Mouse (Mus musculus) midbrain, embryonic 14.5 days (tissue): ENCODE measurements around the gene Trpm1. TPM values are rescaled to one million over a fixed set of nuclear protein-coding genes. Genes with fewer than 3 reads are reported as not detected.

Source experiments
- ATAC-seq: fragments of 200-750 bp; cut with Nextera tagmentation; 2 replicates; pipeline ENCODE4 v1.8.0; 2017; ENCODE audit warnings: moderate number of reproducible peaks, moderate library complexity; ENCODE audit not compliant: low FRiP score, low TSS enrichment
- DNase-seq: peaks from one replicate; pipeline ENCODE4 v3.0.0-alpha.2; 2015
- H3K27ac ChIP-seq: fragments of 300-500 bp; sonication (generic); replicated peaks from 2 replicates; pipeline ENCODE4 v1.5.1; 2014; ENCODE audit warnings: mild to moderate bottlenecking, low read depth, low read length, moderate library complexity
- H3K27me3 ChIP-seq: fragments of 300-500 bp; sonication (generic); 2 replicates; pipeline ENCODE4 v1.6.1; 2014; ENCODE audit warnings: low read length, control low read depth, mixed read lengths; ENCODE audit not compliant: control insufficient read depth, insufficient read depth
- H3K36me3 ChIP-seq: fragments of 300-500 bp; sonication (generic); 2 replicates; pipeline ENCODE4 v1.6.1; 2014; ENCODE audit warnings: low read length, control low read depth; ENCODE audit not compliant: control insufficient read depth, insufficient read depth
- H3K4me1 ChIP-seq: fragments of 300-500 bp; sonication (generic); 2 replicates; pipeline ENCODE4 v1.6.1; 2014; ENCODE audit warnings: mild to moderate bottlenecking, antibody characterized with exemption, low read length, control low read depth; ENCODE audit not compliant: control insufficient read depth, insufficient read depth
- H3K4me2 ChIP-seq: fragments of 300-500 bp; sonication (generic); 2 replicates; pipeline ENCODE4 v1.6.1; 2014; ENCODE audit warnings: mild to moderate bottlenecking, low read length, moderate library complexity
- H3K4me3 ChIP-seq: fragments of 300-500 bp; sonication (generic); replicated peaks from 2 replicates; pipeline ENCODE4 v1.5.1; 2014; ENCODE audit warnings: low read depth, low read length
- H3K9ac ChIP-seq: fragments of 300-500 bp; sonication (generic); replicated peaks from 2 replicates; pipeline ENCODE4 v1.6.1; 2014; ENCODE audit warnings: mild to moderate bottlenecking, low read length, moderate library complexity
- H3K9me3 ChIP-seq: fragments of 300-500 bp; sonication (generic); 2 replicates; pipeline ENCODE4 v1.6.1; 2016; ENCODE audit warnings: low read length, control low read depth, mixed read lengths; ENCODE audit not compliant: control insufficient read depth
- WGBS: fragments of 180-500 bp; shearing (Covaris S2); extraction: QIAGEN DNeasy Blood & Tissue Kit; methylation state at CpG from one replicate; pipeline ENCODE4 v1.1.7; 2014; 5-methylcytosine and 5-hydroxymethylcytosine counted together
- polyA plus RNA-seq: library from polyadenylated mRNA; unstranded; fragments of >200 nt; fragmentation: Nextera tagmentation; extraction: Ambion mirVana; gene quantifications from 2 replicates; pipeline ENCODE4 v1.2.1, GENCODE M21; 2014

Trpm1 gene
- polyA plus RNA-seq, 1 experiment from 2014 or later = 0.93 TPM

GRCm38 (mm10) chr7:64159612-64160591 lies 6.3 kb downstream of the Trpm1 start:
- ATAC-seq (no peak), DNase-seq (no peak)
- Histone ChIP-seq H3K27ac (no peak overlapping the region), H3K27me3 (no peaks in the 10 kb centered on the region), H3K9ac (no peak overlapping the region), H3K36me3 (no peaks in the 10 kb centered on the region), H3K4me2 (no peak overlapping the region), H3K9me3 (no peaks in the 10 kb centered on the region), H3K4me3 (no peak overlapping the region), H3K4me1 (peaks cover 11% of the 10 kb centered on the region; the same call in 1 of the 2 replicates)
- WGBS = 60% methylated on average over 7 of the region's 7 CpGs

- peaks cover 5% of the 10 kb centered on the region; the same call in 1 of the 2 replicates for H3K4me1 ChIP-seq
- no peaks in the 10 kb centered on the region for H3K9me3 ChIP-seq
- H3K4me3 ChIP-seq = no peak overlapping the region
- no peak overlapping the region for H3K9ac ChIP-seq
- no peak for ATAC-seq
- WGBS = 59% methylated on average over 10 of the region's 10 CpGs
- DNase-seq = no peak
- H3K36me3 ChIP-seq = no peaks in the 10 kb centered on the region
- H3K4me2 ChIP-seq = no peak overlapping the region
- H3K27ac ChIP-seq = no peak overlapping the region
- no peaks in the 10 kb centered on the region for H3K27me3 ChIP-seq
These were observed 7.3 kb downstream of the Trpm1 start for GRCm38 (mm10) chr7:64160737-64161470.

DNA sequence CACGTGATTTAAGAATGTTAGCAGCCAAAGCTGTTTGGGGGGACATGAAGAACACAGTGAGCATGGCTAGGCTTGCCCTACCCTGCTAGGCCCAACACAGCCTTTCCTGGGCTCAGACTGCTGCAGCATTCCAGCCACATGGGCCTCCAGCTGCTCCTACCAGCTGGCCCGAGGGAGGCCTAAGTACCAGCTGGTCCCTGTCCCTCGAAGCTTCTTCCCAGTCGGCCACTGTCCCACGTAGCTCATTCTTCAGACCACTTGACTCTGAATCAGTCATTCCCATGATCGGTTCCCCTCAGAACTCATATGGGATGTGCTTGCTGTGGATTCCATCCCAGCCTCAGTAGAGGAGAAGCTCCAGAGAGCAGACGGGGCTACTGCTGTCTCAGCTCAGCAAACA lies 8.4 kb downstream of the Trpm1 start:
- H3K27me3 ChIP-seq = no peaks in the 10 kb centered on the region
- H3K9me3 ChIP-seq = no peaks in the 10 kb centered on the region
- peaks cover 5% of the 10 kb centered on the region; the same call in 1 of the 2 replicates for H3K4me1 ChIP-seq
- H3K27ac ChIP-seq = no peak overlapping the region
- no peak overlapping the region for H3K9ac ChIP-seq
- H3K4me2 ChIP-seq = no peak overlapping the region
- H3K36me3 ChIP-seq = no peaks in the 10 kb centered on the region
- ATAC-seq (no peak), DNase-seq (no peak)
- no peak overlapping the region for H3K4me3 ChIP-seq
- WGBS = 57% methylated on average over 7 of the region's 7 CpGs

DNA sequence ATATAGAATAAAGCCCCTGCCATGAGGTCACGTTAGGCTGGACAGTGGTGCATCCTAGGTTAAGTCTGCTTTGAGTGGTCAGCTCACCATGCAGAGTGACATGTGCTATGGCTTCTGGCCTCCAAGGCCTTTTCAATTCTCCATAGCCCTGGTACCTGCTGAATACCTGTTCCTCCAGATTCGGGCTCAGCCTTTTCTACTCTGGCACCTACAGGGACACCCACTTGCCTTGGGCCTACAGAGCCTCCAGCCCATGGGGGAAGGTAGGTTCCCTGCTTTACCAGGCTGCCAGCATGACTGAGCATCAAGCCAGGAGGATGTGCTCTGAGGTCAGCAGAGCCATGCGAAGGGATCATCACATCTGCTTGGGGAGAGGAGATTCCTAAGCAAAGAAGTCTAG lies 9.5 kb downstream of the Trpm1 start:
- no peaks in the 10 kb centered on the region for H3K9me3 ChIP-seq
- no peaks in the 10 kb centered on the region for H3K36me3 ChIP-seq
- H3K4me1 ChIP-seq = peaks cover 5% of the 10 kb centered on the region; the same call in 1 of the 2 replicates
- no peaks in the 10 kb centered on the region for H3K27me3 ChIP-seq
- WGBS = 75% methylated on average over 3 of the region's 3 CpGs
- DNase-seq = no peak
- H3K9ac ChIP-seq = no peak overlapping the region
- H3K4me3 ChIP-seq = no peak overlapping the region
- no peak overlapping the region for H3K4me2 ChIP-seq
- H3K27ac ChIP-seq = no peak overlapping the region
- no peak for ATAC-seq

GRCm38 (mm10) chr7:64163890-64164289 lies 10.3 kb downstream of the Trpm1 start:
- peaks cover 5% of the 10 kb centered on the region; the same call in 1 of the 2 replicates for H3K4me1 ChIP-seq
- WGBS = 88% methylated on average over 1 of the region's 1 CpGs
- no peaks in the 10 kb centered on the region for H3K9me3 ChIP-seq
- no peak overlapping the region for H3K27ac ChIP-seq
- H3K4me3 ChIP-seq = no peak overlapping the region
- H3K9ac ChIP-seq = no peak overlapping the region
- DNase-seq (no peak), ATAC-seq (no peak)
- H3K4me2 ChIP-seq = no peak overlapping the region
- no peaks in the 10 kb centered on the region for H3K27me3 ChIP-seq
- no peaks in the 10 kb centered on the region for H3K36me3 ChIP-seq

GRCm38 (mm10) chr7:64164997-64165396 lies 11.4 kb downstream of the Trpm1 start:
- H3K27ac ChIP-seq = no peak overlapping the region
- no peak overlapping the region for H3K4me3 ChIP-seq
- 60% methylated on average over 3 of the region's 3 CpGs for WGBS
- H3K27me3 ChIP-seq = no peaks in the 10 kb centered on the region
- no peaks in the 10 kb centered on the region for H3K4me1 ChIP-seq
- peak; percentile 77 for DNase-seq
- ATAC-seq = peak; percentile 57; the same call in 1 of the 2 replicates
- H3K4me2 ChIP-seq = no peak overlapping the region
- H3K9ac ChIP-seq = no peak overlapping the region
- H3K9me3 ChIP-seq = no peaks in the 10 kb centered on the region
- no peaks in the 10 kb centered on the region for H3K36me3 ChIP-seq

DNA sequence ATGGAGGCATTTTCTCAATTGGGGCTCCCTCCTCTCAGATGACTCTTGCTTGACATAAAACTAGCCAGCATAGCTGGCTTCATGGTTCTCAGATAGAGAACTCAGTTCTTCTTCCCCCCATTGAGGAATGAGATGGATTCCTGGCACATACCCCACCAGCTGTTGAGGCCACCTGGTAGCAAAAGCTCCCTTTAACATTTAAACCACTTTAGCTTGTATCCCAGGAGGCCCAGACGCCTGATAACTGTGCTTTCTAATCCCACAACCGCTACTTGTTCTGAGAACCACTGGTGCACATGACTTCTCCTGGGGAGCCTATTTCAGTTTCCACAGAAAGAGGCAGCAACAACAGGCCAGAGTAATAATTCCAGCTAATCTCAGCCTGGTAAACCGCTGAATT lies 12.4 kb downstream of the Trpm1 start:
- Histone ChIP-seq H3K4me1 (no peaks in the 10 kb centered on the region), H3K4me3 (no peak overlapping the region), H3K9me3 (no peaks in the 10 kb centered on the region), H3K27me3 (no peaks in the 10 kb centered on the region), H3K4me2 (no peak overlapping the region), H3K36me3 (no peaks in the 10 kb centered on the region), H3K27ac (no peak overlapping the region), H3K9ac (no peak overlapping the region)
- WGBS = 52% methylated on average over 3 of the region's 3 CpGs
- no peak for ATAC-seq
- no peak for DNase-seq

DNA sequence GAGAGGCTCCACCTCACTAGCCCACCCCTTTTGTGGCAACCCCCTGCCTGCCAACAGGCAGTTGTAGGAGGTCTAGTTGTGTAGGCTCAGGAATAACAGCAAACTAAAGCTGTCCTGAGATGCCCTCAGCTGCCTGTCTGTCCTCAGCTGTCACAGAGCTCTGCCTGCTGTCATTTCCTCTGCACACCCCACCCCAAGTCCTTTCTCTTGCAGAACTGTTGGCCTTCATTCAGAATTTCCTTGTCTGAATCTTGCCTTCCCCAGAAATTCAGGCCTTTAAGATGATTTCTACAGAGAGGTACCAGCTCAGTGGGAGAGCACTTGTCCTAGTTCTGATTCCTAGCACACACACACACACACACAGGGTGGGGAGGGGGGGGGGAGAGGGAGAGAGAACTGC lies 13.1 kb downstream of the Trpm1 start:
- Histone ChIP-seq H3K36me3 (no peaks in the 10 kb centered on the region), H3K9me3 (no peaks in the 10 kb centered on the region), H3K9ac (no peak overlapping the region), H3K4me1 (no peaks in the 10 kb centered on the region), H3K4me2 (no peak overlapping the region), H3K27me3 (no peaks in the 10 kb centered on the region), H3K4me3 (no peak overlapping the region), H3K27ac (no peak overlapping the region)
- no peak for ATAC-seq
- DNase-seq = no peak
